Mouse (Mus musculus) limb, embryonic 10.5 days (tissue): ENCODE data around the gene B130006D01Rik. TPM values are rescaled to one million over a fixed set of nuclear protein-coding genes. Genes with fewer than 3 reads are reported as not detected.
A peak's percentile ranks its signal among the peaks of the same experiment; 100 is the strongest.

Experiments used
- DNase-seq: peaks from one replicate; pipeline ENCODE4 v3.0.0-alpha.2; 2017; ENCODE audit warnings: low spot score
- H3K27ac ChIP-seq: fragments of 300-500 bp; sonication (generic); 2 replicates; pipeline ENCODE4 v1.5.1; 2016; ENCODE audit warnings: mild to moderate bottlenecking
- H3K27me3 ChIP-seq: fragments of 300-500 bp; sonication (generic); 2 replicates; pipeline ENCODE4 v1.6.1; 2016; ENCODE audit warnings: low read depth, mild to moderate bottlenecking; ENCODE audit not compliant: poor library complexity, severe bottlenecking
- H3K36me3 ChIP-seq: fragments of 300-500 bp; sonication (generic); 2 replicates; pipeline ENCODE4 v1.6.1; 2016; ENCODE audit warnings: mild to moderate bottlenecking, moderate library complexity
- H3K4me1 ChIP-seq: fragments of 300-500 bp; sonication (generic); 2 replicates; pipeline ENCODE4 v1.6.1; 2016
- H3K4me3 ChIP-seq: fragments of 300-500 bp; sonication (generic); 2 replicates; pipeline ENCODE4 v1.5.1; 2016; ENCODE audit warnings: mild to moderate bottlenecking, moderate library complexity
- H3K9me3 ChIP-seq: fragments of 300-500 bp; sonication (generic); replicated peaks from 2 replicates; pipeline ENCODE4 v1.6.1; 2016; ENCODE audit warnings: mild to moderate bottlenecking
- WGBS: fragments of 180-500 bp; shearing (Covaris S2); methylation state at CpG from one replicate; pipeline ENCODE4 v1.1.7; 2016; 5-methylcytosine and 5-hydroxymethylcytosine counted together
- polyA plus RNA-seq: library from polyadenylated mRNA; unstranded; fragments of >200 nt; fragmentation: Nextera tagmentation; extraction: Ambion mirVana; gene quantifications from 2 replicates; pipeline ENCODE4 v1.2.1, GENCODE M21; 2016

The B130006D01Rik gene
- polyA plus RNA-seq, 1 experiment from 2014 or later: 2.3 TPM

DNA sequence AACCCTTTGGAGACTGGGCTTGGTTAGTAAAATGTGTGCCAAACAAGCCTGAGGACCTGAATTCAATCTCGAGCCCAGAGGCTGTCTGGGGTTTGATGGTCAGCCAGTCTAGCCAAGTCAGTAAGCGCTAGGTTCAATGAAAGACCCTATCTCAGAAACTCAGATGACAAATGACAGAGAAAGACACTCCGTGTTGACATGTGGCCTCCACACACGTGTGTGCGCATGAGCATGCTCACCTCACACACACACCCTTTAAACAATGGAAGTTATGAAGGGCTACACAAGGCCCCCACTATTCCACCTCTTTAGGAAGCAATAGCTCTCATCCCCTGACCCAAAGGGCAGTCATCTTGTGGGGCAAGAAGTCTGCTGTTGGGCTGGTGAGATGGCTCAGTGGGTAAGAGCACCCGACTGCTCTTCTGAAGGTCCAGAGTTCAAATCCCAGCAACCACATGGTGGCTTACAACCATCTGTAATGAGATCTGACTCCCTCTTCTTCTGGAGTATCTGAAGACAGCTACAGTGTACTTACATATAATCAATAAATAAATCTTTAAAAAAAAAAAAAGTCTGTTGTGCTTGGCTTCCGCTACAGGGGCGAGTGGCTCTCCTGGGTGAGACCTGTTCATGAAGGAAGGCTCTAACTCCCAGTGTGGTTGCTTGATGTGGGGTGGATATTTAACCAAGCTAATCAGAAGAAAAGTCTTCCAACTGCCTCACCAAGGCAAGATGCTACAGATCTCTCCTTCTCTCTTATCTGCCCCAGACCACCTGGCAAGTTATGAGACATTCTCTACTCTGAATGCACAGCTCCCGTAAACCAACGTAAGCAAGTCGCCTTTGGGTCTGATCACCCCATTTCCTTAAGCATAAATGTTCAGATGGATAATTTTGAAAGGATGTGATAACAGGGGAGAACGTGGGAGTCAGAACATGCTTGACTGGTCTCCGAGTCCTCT lies 22.3 kb upstream of the B130006D01Rik start:
- Histone ChIP-seq H3K9me3 (no peaks in the 10 kb centered on the region), H3K36me3 (no peaks in the 10 kb centered on the region), H3K27me3 (no peaks in the 10 kb centered on the region; the same call in 1 of the 2 replicates), H3K4me1 (peaks cover 6% of the 10 kb centered on the region; the same call in 1 of the 2 replicates), H3K4me3 (no peak overlapping the region), H3K27ac (no peak overlapping the region)
- no peak for DNase-seq
- WGBS: 94% methylated on average over 13 of the region's 13 CpGs

DNA sequence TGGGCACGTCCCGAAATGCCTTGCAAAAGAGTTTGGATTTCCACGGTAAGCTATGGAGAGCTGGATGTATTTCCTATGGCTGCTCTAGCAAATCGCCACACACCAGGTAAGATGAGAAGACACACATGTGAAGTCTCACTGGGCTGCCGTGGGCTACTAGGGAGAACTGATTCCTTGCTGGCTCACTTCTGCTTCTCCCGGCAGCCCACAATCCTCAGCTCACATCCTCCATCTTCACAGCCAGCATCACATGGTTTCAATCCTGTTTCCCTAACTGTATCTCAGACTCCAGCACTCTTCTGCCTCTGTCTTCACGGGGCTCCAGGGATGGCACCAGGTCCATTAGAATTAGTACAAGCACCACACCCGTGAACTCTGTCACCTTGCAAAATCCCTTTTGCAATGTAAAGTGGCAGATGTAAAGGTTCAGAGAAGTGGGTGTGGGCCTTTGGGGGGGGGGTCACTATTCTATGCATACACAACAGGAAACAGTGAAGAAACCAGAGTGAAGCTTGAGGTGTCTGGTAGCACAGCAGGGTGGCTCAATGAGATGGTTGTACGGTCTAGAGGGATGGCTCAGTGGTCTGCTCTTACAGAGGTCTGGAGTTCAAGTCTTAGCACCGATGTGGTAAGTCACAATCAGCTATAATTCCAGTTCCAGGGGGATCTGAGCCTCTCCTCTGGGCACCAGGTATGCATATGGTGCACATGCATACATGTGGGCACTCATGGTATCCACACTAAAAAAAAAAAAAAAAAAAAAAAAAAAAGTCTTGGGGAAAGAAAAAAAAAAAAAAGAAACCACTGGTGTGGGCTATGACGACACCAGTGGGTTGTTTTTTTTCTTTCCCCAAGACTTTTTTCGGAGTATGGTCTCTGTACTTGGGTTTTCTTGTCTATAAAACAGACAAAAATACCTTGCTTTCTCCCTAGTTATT lies 19.1 kb upstream of the B130006D01Rik start:
- peaks cover 16% of the 10 kb centered on the region for H3K4me1 ChIP-seq
- no peak overlapping the region for H3K27ac ChIP-seq
- no peak overlapping the region for H3K4me3 ChIP-seq
- H3K36me3 ChIP-seq: no peaks in the 10 kb centered on the region
- WGBS: 92% methylated on average over 12 of the region's 12 CpGs
- no peak for DNase-seq
- no peaks in the 10 kb centered on the region for H3K9me3 ChIP-seq
- no peaks in the 10 kb centered on the region for H3K27me3 ChIP-seq

DNA sequence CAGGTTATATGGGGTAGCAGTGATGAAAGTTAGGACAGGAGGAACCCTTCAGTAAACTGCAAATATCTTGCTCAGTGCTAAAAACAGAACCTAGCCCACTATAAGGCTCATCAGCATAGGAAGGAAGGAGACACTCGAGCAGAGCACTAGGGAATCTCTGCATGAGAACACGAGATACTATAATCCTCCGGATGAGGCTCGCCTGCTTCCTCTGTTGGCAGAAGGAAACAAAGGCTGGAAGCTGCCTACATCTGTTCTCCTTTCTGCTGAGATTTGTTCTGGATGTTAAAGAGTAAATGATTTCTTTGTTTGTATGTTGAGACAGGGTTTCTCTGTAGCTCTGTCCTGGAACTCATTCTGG lies 18.4 kb upstream of the B130006D01Rik start:
- no peaks in the 10 kb centered on the region for H3K36me3 ChIP-seq
- 89% methylated on average over 4 of the region's 4 CpGs for WGBS
- no peak for DNase-seq

DNA sequence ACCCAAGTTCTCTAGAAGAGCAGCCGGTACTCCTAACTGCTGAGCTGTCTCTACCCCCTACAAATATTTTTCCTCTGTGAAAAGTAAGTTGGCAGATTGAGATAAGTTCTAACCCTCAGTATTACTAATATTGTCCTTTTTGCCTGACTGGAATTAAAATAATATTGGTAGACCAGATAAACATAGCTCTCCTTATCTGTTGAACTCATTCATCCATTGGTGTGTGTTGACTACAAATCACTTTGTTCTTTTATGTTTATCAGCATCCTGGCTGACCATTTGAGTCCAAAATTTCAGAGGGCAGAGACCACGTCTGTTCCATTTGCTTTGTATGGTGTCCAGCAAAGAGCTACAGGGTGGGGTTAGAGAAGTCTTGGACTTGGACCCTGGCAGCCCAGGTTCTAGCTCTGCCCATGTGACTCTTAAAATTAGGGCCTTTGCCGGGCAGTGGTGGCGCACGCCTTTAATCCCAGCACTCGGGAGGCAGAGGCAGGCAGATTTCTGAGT lies 13.8 kb upstream of the B130006D01Rik start:
- no peak for DNase-seq
- Histone ChIP-seq H3K4me3 (no peak overlapping the region), H3K27me3 (no peaks in the 10 kb centered on the region), H3K9me3 (no peaks in the 10 kb centered on the region), H3K4me1 (peaks cover 33% of the 10 kb centered on the region), H3K27ac (no peak overlapping the region), H3K36me3 (no peaks in the 10 kb centered on the region)
- 94% methylated on average over 6 of the region's 6 CpGs for WGBS

More for the DNA sequence above, 18.4 kb upstream of the B130006D01Rik start:
- Histone ChIP-seq H3K4me1 (peaks cover 16% of the 10 kb centered on the region), H3K9me3 (no peaks in the 10 kb centered on the region), H3K27me3 (no peaks in the 10 kb centered on the region), H3K27ac (no peak overlapping the region), H3K4me3 (no peak overlapping the region)

DNA sequence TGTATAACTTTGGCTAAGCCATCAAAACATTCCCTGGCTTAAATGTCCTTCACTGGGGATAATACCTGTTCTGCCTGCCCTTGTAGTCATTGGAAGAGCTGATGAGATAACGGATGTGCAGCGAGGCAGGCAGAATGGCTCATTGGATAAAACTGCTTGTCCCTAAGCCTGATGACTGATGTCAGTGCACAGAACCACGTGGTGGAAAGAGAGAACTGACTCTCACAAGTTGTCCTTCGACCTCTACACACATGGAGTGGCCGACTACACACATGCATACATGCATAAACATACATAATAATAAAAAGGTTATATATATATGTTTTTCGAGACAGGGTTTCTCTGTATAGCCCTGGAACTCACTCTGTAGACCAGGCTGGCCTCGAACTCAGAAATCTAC lies 12.9 kb upstream of the B130006D01Rik start:
- DNase-seq: no peak
- WGBS: 82% methylated on average over 7 of the region's 7 CpGs
- Histone ChIP-seq H3K9me3 (no peaks in the 10 kb centered on the region), H3K4me3 (no peak overlapping the region), H3K27me3 (no peaks in the 10 kb centered on the region), H3K36me3 (no peaks in the 10 kb centered on the region), H3K4me1 (peaks cover 39% of the 10 kb centered on the region), H3K27ac (no peak overlapping the region)

DNA sequence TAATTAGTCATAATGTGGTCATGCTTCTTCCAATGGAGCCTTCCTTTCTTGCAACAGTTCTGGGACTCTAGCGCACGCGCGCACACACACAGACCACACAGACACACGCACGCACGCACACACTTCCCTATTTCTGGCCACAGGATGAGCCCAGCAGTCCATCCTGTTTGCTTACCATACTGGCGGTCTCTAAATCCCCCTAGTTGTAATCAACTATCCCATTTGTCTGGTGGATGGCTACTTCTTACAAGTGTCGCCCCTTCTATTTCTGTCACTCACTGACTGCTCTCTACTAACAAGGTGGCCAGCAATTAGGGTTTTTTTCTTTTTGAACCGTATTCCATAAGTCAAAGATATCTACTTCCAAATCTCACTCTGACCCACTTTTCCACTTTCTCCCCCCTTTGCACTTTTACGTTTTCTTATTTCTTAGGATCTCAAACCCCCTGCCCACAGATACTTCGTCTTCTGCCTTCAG lies 11.3 kb upstream of the B130006D01Rik start:
- Histone ChIP-seq H3K36me3 (no peaks in the 10 kb centered on the region), H3K9me3 (no peaks in the 10 kb centered on the region), H3K4me1 (peaks cover 45% of the 10 kb centered on the region), H3K27me3 (no peaks in the 10 kb centered on the region), H3K27ac (peak overlapping the region; percentile 99), H3K4me3 (peak overlapping the region; percentile 81)
- DNase-seq: no peak
- WGBS: 37% methylated on average over 12 of the region's 12 CpGs

DNA sequence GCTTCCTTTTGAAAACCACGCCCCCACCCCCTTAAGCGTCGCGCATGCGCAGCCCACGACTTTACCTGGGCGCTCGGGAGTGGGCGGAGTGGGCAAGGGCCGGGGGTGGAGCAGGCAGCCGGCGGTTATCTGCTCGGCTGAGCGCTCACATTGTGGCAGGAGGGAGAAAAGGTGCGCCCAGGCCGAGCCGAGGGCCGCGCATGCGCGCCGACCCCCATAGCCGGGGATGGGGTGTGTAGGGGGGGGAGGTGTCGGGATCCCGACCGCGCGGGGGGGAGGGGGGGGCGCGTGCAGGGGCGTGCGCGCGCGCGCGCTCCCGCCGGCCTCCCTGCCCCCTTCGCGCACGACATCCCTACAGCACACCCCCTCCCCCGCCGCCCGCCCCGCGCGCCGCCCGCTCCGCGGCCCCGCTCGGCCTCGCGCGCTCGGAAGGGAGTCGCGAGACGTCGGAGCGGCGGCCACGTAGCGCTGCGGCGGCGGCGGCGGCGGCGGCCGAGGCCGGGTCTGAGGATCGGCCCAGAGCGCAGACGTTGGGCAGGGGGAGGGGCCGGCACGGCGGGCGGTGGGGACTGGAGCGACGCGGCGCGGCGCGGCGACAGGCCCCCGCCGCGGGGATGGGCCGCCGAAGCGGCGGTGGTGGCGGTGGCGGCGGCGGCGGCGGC lies 10.7 kb upstream of the B130006D01Rik start, which contains the start of gene Zfp652:
Zfp652 (plus strand) TSS at position 111 of the 662 bp plus-strand sequence.
- peak; percentile 96 for DNase-seq
- H3K4me3 ChIP-seq: peak within 1 kb of the TSS; percentile 81
- H3K4me1 ChIP-seq: peaks cover 39% of the 10 kb centered on the region
- H3K9me3 ChIP-seq: no peaks in the 10 kb centered on the region
- 2% methylated on average over 82 of the region's 103 CpGs for WGBS
- no peaks in the 10 kb centered on the region for H3K27me3 ChIP-seq
- peak within 1 kb of the TSS; percentile 99 for H3K27ac ChIP-seq
- no peaks in the 10 kb centered on the region for H3K36me3 ChIP-seq

DNA sequence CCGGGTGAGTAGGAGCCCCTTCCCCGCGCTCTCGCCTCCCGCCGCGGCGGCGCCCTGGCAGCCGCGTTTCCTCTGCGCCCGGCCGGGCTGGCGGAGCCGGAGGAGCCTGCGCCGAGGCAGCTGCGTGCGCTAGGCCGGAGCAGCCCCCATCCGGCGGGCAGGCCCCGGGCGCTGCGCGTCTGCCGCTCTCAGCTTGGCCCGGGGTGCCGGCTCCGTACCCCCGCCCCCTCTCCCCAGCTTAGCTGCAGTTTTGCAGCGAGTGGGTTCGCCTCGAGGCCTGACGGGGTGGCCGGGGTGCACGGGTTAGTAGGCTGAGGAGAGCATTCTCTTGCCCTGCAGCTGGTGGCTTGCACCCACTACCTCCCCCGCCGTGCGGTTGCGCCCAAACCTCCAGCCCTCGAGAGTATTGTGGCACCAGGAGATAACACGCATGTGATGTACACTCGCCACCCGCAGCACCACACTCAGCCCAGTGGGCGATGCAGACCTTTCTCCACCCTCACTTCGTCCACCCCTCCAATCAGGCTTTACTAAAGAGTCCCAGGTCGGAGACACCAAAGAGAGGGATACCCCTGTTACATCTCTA lies 10.1 kb upstream of the B130006D01Rik start:
- WGBS: under 1% methylated on average over 49 of the region's 49 CpGs
- H3K27me3 ChIP-seq: no peaks in the 10 kb centered on the region

DNA sequence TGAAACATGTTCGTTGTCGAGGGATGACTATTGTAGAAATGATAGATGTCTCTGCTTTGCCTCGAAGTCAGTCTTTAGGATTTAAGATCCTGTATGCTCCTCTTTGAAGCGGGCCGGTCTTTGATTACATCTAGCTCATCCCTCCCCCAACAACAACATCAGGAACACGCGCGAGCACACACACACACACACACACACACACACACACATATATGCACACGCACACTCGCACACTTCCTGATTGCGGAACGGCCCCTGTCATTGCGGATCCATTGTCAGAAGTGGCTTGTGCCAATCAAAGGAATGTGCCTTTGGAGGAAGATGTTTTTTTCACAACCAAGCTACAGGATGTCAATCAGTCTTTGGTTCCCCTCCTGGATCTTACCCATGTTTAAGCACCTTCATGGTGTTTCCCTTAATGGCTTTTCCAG lies 9.6 kb upstream of the B130006D01Rik start:
- no peak for DNase-seq
- peak overlapping the region; percentile 81 for H3K4me3 ChIP-seq
- H3K36me3 ChIP-seq: no peaks in the 10 kb centered on the region
- H3K27me3 ChIP-seq: no peaks in the 10 kb centered on the region
- no peaks in the 10 kb centered on the region for H3K9me3 ChIP-seq
- H3K4me1 ChIP-seq: peaks cover 31% of the 10 kb centered on the region
- H3K27ac ChIP-seq: peak overlapping the region; percentile 99
- 3% methylated on average over 13 of the region's 13 CpGs for WGBS

More for the DNA sequence above, 10.1 kb upstream of the B130006D01Rik start:
- DNase-seq: peak; percentile 71
- Histone ChIP-seq H3K9me3 (no peaks in the 10 kb centered on the region), H3K4me3 (peak overlapping the region; percentile 81), H3K36me3 (no peaks in the 10 kb centered on the region), H3K27ac (peak overlapping the region; percentile 99), H3K4me1 (peaks cover 33% of the 10 kb centered on the region)

DNA sequence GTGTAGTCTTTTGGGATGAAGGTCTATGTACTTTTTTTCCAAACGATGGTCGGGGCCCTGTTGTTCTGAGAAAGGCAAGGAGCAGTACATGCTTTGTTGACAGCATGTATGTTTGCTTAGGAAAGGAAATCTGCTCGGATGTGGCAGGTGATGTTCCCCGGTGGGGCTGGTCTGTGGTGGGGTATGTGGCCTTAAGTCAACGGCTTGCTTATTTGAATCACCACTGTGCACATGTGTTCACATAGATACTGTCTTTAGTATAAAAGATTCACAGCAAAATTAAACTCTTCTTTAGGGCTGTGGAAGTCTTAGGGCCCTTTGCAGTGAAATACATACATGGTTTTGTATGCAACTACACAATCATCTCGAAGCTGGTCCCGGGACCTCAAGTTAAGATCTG lies 9.0 kb upstream of the B130006D01Rik start:
- H3K27ac ChIP-seq: peak overlapping the region; percentile 99; the same call in 1 of the 2 replicates
- H3K9me3 ChIP-seq: no peaks in the 10 kb centered on the region
- DNase-seq: no peak
- no peaks in the 10 kb centered on the region for H3K36me3 ChIP-seq
- H3K27me3 ChIP-seq: no peaks in the 10 kb centered on the region
- 55% methylated on average over 7 of the region's 7 CpGs for WGBS
- H3K4me3 ChIP-seq: peak overlapping the region; percentile 81
- peaks cover 31% of the 10 kb centered on the region for H3K4me1 ChIP-seq

DNA sequence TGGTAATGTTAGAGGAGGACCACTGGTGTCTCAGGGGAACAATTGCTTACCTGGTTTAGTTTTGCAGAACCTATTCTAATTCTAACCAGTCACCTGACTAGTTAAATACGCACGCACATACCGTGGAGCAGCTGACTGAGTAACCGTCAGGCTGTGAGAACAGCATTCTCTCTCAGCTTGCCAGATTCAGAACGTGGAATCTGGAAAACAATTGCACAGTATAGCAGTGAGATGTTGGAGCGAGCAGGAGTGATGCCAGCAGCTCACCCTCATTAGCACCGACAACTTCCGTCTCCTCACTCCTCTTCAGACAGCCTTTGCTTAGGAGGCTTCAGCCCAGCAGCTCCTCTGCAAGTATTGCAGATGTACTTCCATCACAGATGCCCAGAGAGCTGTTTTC lies 7.3 kb upstream of the B130006D01Rik start:
- no peak overlapping the region for H3K27ac ChIP-seq
- H3K36me3 ChIP-seq: peaks cover 2% of the 10 kb centered on the region; the same call in 1 of the 2 replicates
- no peak for DNase-seq
- no peaks in the 10 kb centered on the region for H3K27me3 ChIP-seq
- H3K4me3 ChIP-seq: no peak overlapping the region
- 75% methylated on average over 8 of the region's 8 CpGs for WGBS
- no peaks in the 10 kb centered on the region for H3K9me3 ChIP-seq
- H3K4me1 ChIP-seq: peaks cover 31% of the 10 kb centered on the region

DNA sequence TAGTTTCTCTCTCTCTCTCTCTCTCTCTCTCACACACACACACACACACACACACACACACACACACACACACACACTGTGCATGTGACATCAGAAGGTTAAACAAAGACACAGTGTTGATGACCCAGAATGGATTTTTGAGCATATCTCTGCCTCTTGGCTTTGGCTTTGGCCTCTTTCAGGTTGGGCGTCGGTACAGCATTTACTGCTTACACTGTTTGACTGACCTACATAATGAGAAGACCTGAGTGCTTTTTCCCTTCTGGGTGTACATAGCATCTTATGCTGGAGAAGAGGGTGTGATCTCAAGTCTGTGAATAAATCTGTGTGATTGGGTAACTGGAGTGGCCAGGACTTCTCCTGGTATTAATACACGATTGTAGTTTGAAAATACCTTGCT lies 4.0 kb upstream of the B130006D01Rik start:
- no peak for DNase-seq
- Histone ChIP-seq H3K27me3 (no peaks in the 10 kb centered on the region), H3K36me3 (peaks cover 2% of the 10 kb centered on the region; the same call in 1 of the 2 replicates), H3K4me3 (no peak overlapping the region), H3K9me3 (no peaks in the 10 kb centered on the region), H3K4me1 (peaks cover 16% of the 10 kb centered on the region), H3K27ac (no peak overlapping the region)
- WGBS: 96% methylated on average over 3 of the region's 3 CpGs
